Mouse (Mus musculus) ES-CJ7 (cell line): ENCODE results near the gene Ttll8.

Experiments
- DNase-seq: peaks from one replicate; pipeline ENCODE4 v3.0.0; 2011; ENCODE audit warnings: low read depth, low spot score

Gene Ttll8

DNA sequence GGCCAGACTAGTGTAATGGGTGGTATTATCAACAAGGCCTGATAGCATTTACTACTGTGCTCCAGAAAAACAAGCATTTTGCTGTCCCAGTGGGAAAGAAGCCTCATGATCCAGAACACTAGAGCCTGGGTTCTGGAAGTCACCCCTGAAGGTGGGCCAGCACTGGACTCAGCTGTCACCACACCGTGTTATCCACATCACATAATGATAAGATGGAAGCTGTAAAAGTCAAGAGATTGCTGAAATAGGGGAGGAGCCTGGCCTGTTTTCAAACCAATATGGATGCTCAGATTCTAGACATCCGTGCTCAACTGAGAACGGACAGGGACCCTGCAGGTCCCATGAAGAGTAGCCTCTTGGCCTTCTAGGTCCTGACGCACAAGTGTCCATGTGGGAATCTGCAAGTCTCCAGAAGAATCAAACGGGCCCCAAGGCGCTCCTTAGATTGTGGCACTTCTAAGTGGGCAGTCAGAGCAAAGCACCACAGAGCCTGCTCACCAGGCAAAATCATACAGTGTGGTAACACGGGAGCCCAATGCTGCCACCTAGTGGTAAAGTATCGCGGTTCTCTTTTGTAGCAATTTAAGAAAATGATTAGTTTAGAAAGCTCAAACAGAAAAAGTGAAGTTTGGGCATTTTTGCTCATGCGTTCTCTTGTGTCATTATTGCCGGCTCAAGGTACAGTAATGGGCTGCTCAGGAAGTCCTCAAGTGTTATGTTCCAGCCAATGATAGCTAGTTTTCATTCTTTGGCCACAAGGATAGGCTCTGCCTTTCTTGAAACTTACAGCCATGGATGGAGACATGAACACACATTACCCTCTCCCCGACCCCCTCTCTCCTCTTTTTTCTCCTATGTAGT, 32.9 kb downstream of the Ttll8 start:
- DNase-seq: peak; percentile 82

DNA sequence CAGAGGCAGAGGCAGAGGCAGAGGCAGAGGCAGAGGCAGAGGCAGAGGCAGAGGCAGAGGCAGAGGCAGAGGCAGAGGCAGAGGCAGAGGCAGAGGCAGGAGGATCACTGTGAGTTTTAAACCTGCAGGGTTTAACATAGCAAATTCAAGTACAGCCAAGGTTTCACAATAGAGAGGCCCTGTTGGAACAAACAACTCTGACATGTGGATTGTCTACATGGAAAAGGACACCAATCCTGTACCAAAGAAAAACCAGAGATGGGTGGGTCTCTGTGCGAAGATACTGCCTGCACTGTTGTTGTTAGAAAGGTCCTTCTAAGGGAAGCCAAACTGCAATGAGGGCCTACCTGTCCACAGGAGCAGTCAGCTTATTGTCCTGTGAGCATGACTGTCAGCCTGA, 34.2 kb downstream of the Ttll8 start:
- DNase-seq: no peak

- DNase-seq: peak; percentile 82
Measured at GRCm38 (mm10) chr15:88919328-88919727, 34.9 kb downstream of the Ttll8 start.

DNA sequence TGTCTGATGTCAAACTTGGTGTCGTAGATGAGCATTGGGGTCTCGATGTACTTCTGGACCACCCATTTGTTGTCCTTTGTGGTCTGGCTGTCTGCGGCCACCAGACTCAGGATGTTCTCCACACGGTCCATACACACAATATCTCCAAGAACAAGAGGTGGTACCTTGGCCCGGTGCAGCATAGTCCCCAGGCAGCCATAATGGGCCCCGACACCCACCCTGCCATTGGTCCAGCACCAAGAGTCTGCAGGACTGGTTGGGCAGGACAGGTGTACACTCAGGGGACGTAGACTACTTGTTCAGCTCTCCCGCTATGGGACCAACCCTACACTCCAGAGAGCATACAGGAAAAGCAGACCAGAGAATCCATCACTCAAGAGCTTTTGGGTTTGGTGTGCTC, 37.1 kb downstream of the Ttll8 start:
- DNase-seq: no peak

DNA sequence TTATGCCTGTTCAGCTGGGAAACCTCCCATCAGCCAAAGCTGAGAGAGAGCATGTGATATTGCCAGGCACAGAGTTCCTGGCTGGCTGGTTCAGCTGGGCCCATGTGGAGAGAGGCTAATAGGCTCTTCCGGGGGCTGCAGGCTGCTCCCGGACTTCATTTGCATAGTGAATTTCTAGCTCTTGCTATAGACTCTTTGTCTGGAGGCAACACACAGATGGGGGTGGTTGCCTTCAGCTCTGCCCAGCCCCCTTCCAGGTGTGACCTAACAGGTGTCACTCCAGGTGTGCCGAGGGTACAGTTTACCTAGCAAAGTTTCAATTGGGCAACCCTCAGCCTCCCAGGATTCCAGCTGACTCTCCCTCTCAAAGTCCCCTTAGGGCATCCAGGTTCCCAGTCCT, 37.9 kb downstream of the Ttll8 start:
- DNase-seq: peak; percentile 72

DNA sequence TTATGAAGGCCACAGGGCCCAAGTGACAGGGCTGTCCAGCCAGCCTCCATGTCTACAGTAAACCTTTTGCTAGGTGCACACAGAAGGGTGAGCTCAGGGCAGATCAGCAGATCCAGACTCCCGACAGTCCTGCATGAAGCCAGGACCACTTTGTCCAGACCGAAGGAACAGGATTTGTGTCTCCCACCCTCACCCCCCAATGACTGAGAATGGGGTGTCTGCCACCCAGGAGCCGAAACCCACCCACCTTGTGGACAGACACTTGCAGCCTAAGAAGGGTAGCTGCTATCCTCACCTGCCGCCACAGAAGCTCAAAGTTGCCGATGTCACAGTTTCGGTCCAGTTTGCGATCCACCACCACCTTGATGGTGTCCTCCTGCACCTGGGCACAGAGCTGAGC, 39.2 kb downstream of the Ttll8 start:
- DNase-seq: no peak

DNA sequence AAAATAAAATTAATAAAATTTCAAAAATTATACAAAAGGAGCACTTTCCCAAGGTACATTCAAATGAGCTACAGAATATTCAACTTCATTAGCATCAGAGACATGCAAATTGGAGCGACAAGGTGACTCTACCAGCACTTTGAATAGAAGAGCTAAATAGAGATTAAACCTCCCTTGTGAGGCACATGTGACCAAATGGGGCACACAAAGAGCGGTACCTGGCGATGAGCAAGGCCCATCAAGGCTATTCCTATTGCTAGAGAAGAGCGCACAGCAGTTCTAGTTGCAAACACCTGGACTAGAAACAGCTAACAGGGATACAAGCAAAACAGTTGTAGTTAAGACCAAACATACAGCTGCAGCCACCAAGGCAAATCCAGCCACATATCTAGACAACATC, 47.9 kb downstream of the Ttll8 start:
- peak; percentile 66 for DNase-seq

DNA sequence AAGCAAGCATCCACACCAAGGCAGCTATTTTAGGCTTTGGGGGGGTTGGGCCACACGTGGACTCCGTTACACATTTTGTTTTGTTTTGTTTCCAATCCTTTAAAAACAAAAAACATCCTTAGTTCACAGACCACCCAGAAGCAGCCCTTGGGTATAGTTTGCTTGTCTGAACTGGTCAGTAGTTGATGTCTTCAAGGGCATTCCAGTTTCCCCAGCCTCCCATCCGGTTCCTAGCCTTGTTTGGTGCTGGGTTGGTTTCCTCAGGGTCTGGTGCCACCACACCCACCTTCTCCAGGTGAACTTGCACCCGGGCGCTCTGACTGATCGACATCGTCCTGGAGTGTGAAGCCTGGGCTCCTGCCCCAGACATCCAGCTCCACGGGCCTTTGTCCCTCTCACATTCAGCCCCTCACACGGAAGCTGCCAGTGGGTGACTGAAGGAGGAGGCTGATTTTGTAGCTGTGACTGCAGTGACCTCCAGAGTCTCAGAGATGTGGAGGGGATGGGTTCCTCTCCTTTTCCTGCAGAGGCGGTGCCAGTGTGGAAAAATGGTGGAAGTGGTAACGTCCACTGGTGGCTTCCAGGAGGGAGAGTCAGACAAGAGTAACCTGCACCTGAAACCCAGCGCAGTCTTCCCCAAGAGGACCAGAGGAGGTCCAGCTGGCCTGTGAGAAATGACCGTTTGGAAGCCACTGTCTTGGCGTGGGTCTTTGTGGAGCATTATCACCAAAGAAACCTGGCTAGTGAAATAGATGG, 50.0 kb downstream of the Ttll8 start:
- DNase-seq: peak; percentile 57

- peak; percentile 71 for DNase-seq
Measured at GRCm38 (mm10) chr15:88903086-88903485, 51.1 kb downstream of the Ttll8 start.

DNA sequence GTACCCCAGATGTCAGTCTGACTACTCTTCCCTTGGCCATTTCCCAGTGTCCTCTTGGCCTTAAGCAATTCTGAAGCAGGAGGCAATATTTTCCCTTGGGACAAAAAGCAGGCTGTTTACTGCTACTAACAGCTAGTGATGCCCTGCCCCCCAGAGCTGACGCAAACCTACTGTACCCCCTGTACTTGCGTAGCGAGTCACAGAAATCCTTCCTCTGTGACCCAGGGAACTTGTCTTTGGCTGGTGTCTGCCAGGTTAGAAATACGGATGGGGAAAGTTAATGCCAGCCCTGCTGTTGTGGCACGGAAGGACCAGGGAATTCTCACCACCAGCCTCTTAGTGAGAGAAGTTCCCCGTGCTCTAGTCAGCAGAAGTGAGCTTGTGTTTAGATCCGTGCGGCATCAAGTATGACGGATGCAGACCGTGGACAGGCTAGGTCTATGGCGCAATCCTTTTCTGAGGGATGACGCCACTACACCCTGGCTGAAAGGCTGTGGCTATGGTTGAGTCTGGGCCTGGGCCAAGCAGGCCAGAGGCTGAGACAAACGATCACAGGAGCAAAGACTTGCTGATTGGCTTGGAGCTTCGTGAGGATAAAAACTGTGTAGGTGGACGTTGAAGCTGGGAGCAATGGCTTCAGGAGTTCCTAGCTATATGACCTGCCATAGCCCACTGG, 51.9 kb downstream of the Ttll8 start:
- no peak for DNase-seq

GRCm38 (mm10) chr15:88896341-88896980, 57.8 kb downstream of the Ttll8 start:
- no peak for DNase-seq

GRCm38 (mm10) chr15:88895891-88896290, 58.3 kb downstream of the Ttll8 start:
- no peak for DNase-seq

DNA sequence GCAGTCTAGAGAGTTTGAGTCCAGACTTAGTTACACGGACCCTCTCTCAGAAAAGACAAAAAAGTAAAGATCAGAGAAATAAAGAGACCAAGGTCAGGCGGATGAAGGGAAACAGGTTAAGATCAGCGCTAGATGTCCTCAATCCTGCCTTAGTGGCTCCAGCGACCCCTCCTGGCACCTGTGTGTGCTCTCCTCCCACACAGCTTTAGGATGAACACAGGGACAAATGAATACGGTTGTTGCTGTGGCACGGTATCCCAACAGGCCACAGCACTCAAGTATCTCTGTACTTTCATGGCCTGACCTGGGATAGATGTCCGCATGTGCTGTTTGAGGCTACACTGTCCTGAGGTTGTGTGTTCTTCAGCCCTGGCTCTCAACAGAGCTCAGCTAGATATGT, 59.1 kb downstream of the Ttll8 start:
- peak; percentile 54 for DNase-seq

DNA sequence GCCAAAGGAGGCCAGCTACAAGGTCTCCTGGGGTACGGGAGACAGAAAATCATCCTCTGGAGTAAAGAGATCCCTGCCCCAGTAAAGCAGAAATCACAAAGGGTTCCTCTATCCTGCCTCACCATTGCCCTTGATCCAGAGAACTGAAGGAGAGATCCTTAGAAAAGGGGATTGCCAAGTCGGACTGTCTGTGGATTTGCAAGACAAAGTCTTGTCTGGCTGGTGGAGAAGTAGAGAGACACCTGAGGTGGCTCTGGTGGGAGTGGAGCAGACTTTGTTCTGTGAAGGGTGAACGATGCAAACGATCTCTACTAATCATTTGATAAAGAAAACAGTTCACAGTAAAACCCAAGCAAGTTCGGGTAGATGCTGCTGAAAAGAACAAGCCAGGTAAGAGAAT, 61.3 kb downstream of the Ttll8 start:
- peak; percentile 81 for DNase-seq

DNA sequence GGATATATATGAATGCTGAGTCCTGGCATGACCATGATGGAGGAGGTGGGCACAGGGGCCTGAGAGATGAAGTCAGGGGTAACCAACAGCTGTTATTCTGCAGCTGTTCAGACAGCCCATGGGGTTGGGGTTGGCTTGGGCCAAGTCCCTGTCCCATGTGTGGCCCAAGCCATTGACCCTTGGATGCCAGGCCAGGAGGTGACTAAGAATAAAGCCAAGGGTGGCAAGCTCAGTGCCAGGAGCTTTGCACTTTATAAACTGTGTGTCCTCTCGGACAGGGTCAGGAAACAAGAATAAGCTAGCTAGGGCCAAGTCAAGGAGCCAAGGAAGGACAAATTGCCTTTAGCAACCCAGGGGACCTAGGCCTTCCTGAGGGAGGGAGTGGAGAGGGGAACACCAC, 62.0 kb downstream of the Ttll8 start:
- DNase-seq: no peak

DNA sequence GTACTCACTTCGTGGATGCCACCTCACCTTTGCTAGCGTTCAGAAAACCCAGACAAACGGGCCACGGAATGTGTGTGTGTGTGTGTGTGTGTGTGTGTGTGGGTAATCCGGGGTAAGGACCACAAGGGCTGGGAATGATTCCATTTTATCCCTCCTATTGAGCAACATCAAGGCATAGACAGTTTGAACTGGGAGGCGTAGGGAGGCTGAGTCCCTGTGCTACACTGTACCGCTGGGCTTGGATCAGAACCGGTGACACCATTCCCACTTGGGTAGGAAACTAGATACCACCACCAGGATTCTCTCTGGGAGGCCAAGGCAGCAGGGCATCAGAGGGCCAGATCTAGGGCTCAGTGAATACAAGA, 62.6 kb downstream of the Ttll8 start:
- no peak for DNase-seq

- DNase-seq: peak; percentile 97
Measured at GRCm38 (mm10) chr15:88890751-88891675, 63.2 kb downstream of the Ttll8 start.

DNA sequence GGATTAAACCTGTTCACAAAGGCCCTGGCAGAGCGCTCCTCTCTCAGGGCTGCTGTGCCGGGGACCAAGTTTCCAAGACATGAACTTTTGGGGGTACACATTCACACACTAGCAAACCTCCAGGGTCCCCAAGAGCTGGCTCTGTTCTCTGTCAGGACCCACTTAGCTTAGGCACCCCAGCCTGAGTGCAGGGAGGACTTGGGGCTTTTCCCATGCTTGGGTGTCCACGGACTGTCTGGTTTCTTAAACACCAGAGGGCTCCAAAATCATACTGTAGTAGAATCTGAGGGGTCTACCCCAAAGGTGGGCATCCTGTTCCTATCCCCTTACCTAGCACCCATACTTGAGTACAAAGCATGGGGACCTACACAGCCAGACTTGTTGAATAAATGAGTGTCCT, 64.2 kb downstream of the Ttll8 start:
- no peak for DNase-seq

DNA sequence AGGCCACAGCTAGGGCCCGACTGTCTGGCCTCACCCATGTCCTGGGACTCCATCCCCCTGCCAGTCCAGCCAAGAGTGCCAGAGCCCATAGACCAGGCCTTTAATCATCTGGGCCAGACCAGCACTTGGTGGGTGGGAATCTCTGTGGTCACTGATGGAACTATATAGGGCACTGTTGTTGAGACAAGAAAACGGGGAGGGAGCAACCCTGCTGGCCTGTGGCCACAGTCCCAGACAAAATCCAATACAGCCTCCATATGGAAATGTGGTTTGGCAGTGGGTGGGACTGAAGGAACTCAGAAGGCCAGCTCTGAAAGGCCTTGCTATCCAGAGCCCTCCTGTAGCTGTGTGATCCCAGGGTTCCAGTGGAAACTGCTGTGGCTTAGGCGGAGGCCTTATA, 65.2 kb downstream of the Ttll8 start:
- no peak for DNase-seq

DNA sequence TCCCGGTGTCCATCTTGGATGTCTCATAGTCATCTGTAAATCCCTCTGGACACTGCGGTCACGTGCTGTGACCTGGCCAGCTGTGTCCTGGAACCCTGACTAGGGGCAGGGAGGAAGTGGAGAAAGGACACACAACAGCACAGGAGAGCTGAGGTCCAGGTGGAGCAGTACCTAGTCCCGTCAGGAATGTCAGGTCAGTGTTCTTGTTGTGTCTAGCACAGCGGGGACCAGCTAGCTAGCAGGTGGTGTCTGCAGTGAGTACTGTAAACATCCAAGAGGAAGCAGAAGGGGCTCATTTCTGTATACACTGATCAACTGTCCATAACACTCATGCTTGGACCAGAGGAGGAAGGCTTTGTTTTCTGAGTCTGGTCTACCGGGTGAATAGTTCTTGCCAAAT, 68.8 kb downstream of the Ttll8 start:
- no peak for DNase-seq

DNA sequence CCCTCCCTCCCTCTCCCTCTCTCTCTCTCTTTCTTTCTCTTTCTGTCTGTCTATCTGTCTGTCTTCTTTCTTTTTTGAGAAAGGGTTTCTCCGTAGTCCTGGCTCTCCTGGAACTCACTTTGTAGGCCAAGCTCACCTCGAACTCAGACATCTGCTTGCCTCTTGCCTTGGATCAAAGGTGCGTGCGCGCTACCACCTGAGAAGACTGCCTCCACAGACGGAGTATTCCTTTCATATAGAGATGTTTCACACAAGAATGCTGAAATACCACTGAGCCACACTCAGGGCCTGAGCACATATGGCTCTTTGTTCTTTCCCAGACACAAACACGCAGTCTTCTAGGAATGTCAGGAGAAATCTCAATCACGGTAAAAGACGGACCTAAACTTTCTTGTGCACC, 70.9 kb downstream of the Ttll8 start:
- no peak for DNase-seq
